Mouse (Mus musculus): ENCODE results near the gene Pimreg.

- TF ChIP-seq POLR2A (IDR thresholded peaks at IDR 0.05; ENCODE audit: borderline replicate concordance, extremely low read depth, low read depth, low read length): no peak
- no peak for TF ChIP-seq CTCF (IDR thresholded peaks at IDR 0.05; ENCODE audit: insufficient read depth, low read length)
Observed at GRCm38 (mm10) chr11:72070733-72071132, 28.9 kb downstream of the Pimreg start.
